Mouse (Mus musculus) urinary bladder, postnatal 4 days (tissue): Measurements from ENCODE around the gene Kansl2.
"Not testable (repeated sequence)": the region's sequence is repeated elsewhere in the genome, so short reads cannot be mapped to it uniquely, and the experiment has no call there.

Source experiments
- DNase-seq, 2 experiments: peaks; one replicate each; pipeline ENCODE4 v3.0.0; 2021 to 2022; ENCODE audit warnings: low spot score in 2 of 2

Kansl2 gene

DNA sequence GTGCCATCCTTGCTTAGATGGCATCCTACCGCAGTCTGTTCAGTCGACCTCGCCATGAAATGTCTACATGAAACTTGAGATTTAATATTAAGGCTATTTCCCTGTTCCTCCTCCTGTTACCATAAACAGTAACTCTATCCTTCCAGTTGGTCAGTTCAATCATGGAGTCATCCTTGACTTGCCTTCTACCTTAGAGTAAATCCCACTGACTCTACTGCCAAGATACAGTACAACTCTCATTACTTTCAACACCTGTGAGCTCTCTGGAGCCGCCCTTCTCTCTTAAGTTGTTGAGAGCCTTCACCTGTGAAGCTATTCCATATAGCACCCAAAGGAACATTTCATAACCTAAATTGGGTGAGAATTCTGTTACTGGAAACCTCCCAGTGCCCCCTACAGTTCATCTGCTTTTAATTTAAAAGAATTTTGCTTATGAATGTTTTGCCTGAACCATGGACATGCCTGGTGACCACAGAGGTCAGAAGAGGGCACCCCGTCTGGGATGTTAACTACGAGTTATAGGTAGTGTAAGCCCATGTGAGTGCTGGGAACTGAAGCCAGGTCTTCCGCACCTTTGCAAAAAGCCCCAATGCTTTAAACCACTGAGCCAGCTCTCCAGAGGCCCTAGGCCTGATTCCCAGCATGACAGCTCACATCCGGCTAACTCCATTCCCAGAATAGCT lies 2.9 kb upstream of the Kansl2 start:
- no peak for DNase-seq

GRCm38 (mm10) chr15:98535921-98536320 lies 1.9 kb upstream of the Kansl2 start:
- DNase-seq, result no peak

- DNase-seq, result no peak
These were observed 981 bp downstream of the Kansl2 start for GRCm38 (mm10) chr15:98533035-98533531.

- no peak for DNase-seq
These were observed 1.8 kb downstream of the Kansl2 start for GRCm38 (mm10) chr15:98532281-98532680.

DNA sequence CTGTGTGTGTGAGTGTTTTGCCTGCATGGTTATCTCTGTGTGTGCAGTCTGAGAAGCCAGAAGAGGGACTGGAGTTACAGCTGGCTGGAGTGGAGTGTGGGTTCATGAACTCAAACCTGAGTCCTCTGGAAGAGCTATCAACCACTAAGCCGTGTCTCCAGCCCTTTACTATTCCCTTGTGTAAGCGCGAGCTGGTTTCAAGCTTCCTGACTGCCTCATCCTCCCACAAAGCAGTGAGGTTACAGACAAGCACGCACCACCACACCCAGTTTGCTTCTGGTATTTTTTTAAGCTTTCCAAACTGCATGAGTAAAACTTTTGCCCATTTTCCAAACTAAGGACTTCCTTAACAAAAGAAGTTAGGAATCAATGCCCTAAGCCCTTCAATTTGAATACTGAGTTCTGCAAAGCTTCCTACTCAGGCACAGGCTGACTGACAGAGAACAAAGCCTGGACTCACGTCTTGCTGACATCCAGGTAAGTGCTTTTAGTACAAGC lies 5.9 kb downstream of the Kansl2 start:
- no peak for DNase-seq

DNA sequence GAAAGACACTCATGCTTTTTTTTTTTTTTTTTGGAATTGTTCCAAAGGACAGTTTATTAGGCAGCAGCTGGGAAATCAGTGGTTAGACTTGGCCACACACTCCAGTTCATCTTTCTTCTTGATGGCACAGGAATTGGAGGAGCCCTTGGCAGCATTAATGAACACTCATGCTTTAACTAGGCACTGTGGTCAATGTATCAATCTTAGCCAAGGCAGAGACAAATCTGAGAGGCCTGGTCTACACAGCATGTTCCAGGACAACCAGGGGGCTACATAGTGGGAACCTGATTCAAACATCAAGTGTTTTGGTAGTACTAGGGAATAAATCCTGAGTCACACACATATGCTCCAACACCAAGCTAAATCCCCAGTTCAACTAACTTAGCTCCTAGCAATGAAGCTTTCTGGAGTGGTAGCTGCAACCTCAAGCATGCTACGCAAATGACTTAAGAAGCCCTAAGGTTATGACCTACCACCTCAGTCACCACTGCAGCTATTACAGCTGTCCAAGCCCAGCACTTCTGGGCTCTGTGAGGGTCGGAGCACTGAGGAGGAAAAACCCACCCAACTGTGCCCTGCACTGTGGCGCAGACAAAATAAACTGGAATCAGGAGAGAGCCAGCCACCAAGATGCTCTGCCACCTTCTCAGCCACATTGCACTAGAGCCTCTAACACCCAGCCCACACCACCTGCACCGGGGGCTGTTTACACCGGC lies 6.8 kb downstream of the Kansl2 start:
- no peak for DNase-seq

GRCm38 (mm10) chr15:98526057-98526456 lies 8.0 kb downstream of the Kansl2 start:
- no peak for DNase-seq

DNA sequence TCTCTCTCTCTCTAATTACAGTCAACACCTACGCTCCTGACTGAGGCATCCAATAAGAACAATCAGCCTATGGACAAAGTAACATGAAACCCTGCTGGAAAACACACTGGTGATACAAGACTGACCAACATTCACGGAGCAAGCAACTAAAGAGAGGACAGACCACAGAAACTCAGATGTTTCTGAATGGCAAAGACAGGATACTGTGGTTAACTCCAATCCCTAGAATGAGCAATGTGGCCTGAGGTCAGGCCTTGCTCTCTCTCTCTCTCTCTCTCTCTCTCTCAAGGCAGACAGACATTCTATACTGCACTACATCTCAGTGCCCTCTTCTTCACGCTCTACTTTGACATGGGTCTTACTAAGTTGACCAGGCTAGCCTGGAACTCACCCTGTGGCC lies 12.8 kb downstream of the Kansl2 start:
- no peak for DNase-seq

DNA sequence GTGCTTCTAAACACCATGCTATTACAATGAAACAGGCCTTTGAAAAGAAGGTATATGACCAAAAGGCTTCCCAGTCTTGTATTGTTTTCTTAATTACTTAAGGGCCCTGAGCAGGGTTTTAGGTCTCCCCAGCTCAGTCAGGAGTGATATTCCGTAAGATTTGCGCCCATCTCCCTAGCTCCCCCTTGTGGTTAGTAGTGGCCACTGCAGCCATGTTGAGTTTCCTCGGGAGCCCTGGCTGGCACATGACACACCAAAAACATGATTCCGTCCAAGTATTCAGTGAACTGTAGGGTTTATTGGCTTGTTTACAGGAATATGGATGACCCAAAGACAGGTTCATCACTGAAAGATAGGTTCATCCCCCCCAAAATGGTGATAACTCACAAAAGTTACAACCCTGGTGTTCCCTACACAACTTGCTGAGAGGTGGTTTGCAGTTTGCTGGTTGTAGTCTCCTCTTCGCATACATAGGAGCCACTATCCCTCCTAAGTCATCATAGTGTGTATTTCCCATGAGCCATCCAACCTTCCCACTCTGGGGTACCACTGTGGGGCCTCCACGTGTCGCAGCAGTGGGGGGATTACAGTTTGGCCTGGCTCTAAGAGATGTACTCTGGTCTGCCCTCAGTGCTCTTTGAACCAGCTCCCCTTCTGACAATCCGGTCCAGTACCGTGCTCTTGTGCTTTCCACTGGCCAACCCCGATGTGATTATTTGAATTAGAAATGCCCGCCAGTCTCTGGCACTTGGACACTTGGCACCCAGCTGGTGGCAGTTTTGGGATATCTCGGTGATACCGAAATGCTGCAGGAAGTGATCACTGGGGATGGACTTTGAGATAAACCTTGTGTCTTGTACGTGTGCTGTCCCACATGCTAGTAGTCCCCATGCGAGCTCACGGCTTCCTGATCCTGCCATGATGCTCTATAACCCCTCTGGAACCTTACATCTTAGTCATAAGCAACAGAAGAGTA lies 16.4 kb downstream of the Kansl2 start:
- DNase-seq, result peak in 1 of 2 experiments; percentile 39

DNA sequence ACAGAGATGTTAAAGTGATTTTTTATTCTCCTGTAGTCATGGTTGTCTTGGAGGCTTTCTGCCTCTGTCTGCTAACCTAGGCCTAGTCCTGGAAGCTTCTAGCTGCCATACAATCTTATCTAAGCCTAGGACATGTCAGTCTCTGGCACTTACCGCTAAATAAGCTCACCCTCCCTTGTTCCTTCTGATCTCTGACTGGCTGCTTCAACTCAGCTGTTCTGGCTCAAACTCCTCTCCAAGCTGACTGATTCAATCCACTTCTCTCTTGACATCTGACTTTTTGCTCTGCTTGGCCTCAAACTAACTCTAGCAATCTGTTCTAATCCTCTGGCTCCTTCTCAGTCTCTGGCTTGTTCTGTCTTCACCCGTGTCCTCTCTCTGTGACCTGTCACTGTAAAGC lies 19.2 kb downstream of the Kansl2 start:
- DNase-seq, result not testable (repeated sequence)

DNA sequence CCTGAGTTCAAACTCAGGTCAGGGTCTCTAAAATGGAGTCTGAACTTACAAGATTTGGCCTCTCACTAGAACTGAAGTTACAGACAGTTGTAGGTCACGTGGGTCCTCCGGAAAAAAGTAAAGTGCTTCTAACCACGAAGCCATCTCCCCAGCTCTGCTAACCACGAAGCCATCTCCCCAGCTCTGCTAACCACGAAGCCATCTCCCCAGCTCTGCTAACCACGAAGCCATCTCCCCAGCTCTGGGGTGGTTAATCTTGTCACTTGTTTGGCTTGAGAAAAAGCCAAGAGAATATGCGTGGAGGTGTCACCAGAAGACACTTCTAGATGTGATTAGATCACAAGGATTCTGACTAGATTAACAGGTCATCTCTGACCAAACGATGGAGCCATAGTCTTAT lies 19.9 kb downstream of the Kansl2 start:
- DNase-seq, result no peak

DNA sequence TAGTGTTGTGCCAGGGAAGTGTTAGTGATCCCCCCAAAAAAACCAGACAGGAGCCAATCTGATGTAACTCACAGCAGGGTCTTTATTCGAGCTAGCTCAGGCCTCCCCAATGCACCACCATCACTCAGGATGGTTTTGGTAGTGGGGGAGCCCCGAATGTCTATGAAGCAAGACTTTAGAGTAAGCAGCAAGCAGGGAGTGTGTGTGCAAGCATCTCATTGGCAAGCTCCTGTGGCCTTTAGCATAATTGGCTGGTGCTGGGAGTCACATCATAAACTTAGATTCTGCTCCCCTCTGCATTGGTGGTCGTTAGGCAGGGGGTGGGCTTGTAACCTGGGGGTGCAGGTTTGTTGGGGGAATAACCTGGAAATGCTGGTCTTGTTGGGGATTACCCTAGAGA lies 20.4 kb downstream of the Kansl2 start:
- not testable (repeated sequence) for DNase-seq

DNA sequence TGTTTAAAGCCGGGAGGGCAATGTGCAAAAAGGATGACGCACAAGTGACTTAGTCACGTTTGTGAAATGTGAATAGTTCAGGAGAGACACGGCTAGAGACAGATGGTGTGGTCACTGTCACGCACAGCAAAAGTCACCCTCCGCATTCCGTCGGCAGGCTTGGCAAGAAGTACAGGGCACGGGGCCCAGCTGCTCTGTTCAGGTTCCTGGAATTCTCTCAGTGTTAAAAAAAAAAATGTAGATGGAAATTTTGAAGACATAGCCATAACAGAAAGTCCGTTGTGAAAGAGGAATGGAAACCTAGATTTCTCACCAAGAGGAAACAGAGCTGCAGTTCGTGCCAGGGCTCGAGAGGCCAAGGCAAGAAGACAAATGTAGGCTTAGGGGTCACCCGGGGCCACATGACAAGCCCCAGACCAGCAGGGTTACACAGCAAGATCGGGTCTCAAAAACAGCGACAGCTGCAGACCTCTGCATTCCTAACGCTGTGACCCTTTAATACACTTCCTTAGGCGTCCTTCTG lies 21.2 kb downstream of the Kansl2 start:
- DNase-seq, result peak in 1 of 2 experiments; percentile 30

- DNase-seq, result no peak
These were observed 21.8 kb downstream of the Kansl2 start for GRCm38 (mm10) chr15:98512232-98512631.

- DNase-seq, result no peak
These were observed 22.6 kb downstream of the Kansl2 start for GRCm38 (mm10) chr15:98511386-98511928.

DNA sequence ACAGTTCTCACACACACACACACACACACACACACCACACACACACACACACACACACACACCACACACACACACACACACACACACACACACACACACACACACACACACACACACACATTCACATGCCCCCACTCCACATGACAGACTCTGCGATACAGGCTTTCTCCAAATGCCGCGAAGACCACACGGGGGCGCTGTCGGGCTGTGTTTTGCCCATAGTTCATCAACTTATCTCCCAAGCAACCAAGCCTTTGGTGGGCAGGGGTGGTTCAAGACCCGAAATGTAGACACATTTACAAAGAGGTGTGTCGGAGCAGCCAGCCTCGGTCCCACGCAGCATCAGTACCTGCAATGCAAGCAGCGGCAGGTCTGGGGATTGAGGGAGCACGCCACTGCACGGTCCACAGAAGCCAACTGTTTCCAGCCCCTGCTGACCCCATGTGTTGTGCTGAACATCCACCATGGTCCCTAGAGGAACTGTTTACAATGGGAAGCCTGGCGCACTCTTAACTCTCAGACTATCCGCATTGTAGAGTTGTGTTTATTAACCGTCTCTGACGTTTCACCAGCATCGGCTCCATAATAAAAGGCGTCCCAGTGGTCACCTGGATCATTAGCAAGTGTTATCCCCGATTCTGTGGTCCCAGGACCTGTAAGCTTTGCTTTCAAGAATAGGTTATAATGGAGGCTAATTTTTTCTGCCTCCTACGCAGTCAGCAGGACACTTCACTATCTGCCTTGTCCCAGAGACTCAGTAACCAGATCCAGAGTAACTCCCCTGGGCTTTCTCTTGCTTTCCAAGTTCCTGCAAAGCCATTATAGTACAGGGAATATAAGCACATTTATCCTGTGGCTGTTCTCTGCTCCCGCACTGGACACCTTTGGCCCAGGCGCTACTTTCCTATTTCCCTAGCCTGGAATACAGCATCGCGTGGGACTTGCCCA lies 23.4 kb downstream of the Kansl2 start:
- peak; percentile 44 to 80 for DNase-seq

- no peak for DNase-seq
These were observed 24.7 kb downstream of the Kansl2 start for GRCm38 (mm10) chr15:98509387-98509786.

DNA sequence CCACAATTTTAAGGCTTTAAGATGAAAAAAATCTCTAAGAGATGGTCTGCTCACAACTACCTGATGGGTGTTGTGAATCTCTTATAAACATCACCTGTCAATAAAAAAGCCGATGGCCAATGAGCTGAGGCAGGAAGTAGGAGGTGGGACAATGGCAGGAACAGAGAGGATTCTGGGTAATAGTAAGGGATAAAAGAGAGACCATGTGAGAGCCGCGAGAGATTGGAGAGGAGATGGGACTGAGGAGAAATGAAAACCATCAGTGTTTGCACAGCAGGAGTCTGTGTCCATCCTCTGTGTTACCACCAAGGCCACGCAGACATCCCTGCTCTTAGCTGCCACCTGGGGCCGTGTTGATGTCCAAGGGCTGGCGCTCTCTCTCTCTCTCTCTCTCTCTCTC lies 26.7 kb downstream of the Kansl2 start:
- DNase-seq, result no peak

- no peak for DNase-seq
These were observed 27.7 kb downstream of the Kansl2 start for GRCm38 (mm10) chr15:98506253-98506957.
